Mouse (Mus musculus): ENCODE results near the gene Nlrp6.
A peak's percentile ranks its signal among the peaks of the same experiment; 100 is the strongest.

Nlrp6 gene

GRCm38 (mm10) chr7:140912846-140913482 lies 7.7 kb upstream of the Nlrp6 start:
- peak; percentile 67 to 73 for DNase-seq

DNA sequence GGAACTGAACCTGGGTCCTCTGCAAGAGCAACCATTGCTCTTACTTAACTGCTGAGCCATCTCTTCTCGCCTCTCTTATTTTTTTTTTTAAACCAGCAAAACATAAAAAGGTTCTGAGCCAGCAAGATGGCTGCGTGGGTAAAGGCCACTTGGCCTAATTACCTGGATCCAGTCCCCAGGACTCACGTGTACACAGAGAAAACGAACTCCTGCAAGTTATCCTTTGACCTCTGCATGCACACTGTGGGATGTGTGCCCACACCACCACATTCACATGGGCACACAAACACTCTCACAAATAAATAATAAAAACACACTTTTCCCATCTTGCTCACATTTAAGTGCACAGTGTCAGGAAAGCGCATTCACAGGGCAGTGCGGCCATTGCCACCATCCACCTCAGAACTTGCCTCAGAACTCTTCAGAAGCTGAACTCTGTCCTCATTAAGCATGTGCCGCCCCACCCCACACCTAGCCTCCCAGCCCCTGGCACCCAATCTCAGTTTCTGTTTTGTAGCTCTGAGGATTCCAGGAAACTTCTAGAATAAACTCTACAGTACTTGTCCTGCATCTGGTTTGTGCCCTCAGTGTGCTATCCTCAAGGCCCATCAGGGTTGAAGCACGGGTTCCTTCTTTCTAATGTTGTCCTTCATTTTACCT lies 6.5 kb upstream of the Nlrp6 start:
- peak; percentile 75 to 80 for DNase-seq

GRCm38 (mm10) chr7:140919911-140920310 lies 791 bp upstream of the Nlrp6 start:
- DNase-seq, result no peak

DNA sequence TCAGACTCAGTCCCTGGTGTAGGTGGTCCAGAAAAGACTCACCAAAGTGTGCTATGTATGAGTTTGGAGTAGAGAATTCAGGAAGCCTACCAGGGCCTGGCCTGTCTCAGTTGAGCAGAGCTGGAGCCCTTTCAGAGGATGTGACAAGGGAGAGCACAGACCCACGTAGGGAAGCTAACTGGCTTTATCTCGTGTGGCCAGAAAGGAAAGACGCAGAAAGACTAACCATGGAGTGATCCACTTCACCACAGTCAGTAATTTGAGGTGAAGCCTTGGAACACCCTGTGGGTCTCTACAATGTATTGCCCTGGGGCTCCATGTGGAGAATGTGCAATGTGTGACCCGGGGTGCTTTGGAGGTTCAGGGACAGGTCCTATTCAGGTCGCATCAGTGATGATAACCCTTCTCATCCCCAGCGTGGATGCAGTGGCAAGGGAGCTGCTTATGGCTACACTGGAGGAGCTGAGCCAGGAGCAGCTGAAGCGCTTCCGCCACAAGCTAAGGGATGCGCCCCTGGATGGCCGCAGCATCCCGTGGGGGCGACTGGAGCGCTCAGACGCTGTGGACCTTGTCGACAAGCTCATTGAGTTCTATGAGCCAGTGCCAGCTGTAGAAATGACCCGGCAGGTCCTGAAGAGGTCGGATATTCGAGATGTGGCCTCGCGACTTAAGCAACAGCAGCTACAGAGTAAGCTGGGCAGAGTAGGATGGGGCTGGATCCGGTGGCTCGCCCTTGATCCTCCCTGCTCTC lies 698 bp downstream of the Nlrp6 start:
- peak in 1 of 2 experiments; percentile 67 for DNase-seq

DNA sequence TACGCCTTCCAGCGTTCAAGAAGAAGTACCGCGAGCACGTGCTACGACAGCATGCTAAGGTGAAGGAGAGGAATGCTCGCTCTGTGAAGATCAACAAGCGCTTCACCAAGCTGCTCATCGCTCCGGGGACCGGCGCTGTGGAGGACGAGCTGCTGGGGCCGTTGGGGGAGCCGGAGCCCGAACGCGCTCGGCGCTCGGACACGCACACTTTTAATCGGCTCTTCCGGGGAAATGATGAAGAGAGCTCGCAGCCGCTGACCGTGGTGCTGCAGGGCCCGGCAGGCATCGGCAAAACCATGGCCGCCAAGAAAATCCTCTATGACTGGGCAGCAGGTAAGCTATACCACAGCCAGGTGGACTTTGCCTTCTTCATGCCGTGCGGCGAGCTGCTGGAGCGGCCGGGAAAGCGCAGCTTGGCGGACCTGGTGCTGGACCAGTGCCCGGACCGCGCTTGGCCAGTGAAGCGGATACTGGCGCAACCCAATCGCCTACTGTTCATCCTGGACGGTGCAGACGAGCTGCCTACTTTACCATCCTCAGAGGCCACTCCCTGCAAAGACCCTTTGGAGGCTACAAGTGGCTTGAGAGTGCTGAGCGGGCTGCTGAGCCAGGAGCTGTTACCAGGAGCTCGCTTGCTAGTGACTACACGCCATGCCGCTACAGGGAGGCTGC lies 1.8 kb downstream of the Nlrp6 start:
- DNase-seq, result peak; percentile 93 to 96

GRCm38 (mm10) chr7:140923070-140923775 lies 2.5 kb downstream of the Nlrp6 start:
- peak in 1 of 2 experiments; percentile 45 for DNase-seq

DNA sequence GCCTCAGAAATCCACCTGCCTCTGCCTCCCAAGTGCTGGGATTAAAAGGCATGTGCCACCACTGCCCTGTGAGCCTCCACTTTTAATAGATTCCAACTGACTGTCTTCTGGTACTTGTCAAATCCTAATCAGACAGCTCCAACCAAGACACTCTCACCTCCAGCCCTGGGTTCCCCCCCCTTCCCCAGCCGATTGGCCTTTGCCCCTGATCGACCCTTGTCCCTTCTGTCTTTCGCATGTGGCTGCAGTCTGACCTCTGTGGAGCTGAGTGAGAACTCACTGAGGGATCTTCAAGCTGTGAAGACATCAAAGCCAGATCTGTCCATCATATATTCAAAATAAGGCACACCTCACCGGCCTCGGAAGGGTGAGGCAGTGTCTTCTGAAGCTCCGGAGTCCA lies 6.5 kb downstream of the Nlrp6 start:
- peak in 1 of 2 experiments; percentile 53 for DNase-seq

DNA sequence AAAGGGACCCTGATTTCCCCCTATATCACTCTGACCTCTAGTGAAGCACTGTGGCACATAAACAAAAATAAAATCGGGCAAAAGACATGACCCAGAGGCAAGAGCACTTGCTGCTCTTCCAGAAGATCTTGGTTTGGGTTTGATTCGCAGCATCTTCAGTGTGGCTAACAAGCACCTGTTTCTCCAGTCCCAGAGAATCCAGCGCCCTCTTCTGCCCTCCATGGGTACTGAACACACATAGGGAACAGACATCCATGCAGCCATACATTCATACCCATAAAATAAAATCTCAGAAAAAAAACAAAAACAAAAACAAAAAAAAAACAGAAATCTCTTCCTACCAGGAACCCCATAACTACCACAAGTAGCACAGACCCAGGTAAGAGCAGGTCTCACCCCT lies 17.7 kb downstream of the Nlrp6 start:
- DNase-seq, result peak; percentile 39 to 69

DNA sequence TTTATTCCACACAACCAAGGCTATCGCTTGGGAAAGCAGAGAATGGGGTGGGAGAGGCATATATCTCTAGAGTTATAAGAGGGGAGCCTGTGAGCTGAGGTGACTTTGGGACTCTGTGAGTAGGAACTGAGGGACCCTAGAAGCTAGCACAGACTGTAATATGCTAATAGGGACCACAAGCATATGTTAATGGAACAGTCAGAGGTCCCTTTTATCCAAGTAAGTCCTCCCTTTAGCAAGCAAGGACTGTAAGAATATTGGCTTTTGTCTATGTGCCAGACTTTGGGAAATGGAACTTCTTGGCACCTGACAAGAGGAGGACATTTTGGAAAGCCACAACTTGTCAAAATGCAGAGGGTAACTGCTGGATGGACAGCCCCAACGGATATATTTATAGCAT lies 18.2 kb downstream of the Nlrp6 start:
- DNase-seq, result no peak

GRCm38 (mm10) chr7:140939669-140940171 lies 19.0 kb downstream of the Nlrp6 start:
- DNase-seq, result no peak

GRCm38 (mm10) chr7:140941222-140942051 lies 20.7 kb downstream of the Nlrp6 start, which contains the start of gene Pgghg:
Gene Pgghg, plus strand, starts transcription at chr7:140941391.
- peak; percentile 91 to 93 for DNase-seq

DNA sequence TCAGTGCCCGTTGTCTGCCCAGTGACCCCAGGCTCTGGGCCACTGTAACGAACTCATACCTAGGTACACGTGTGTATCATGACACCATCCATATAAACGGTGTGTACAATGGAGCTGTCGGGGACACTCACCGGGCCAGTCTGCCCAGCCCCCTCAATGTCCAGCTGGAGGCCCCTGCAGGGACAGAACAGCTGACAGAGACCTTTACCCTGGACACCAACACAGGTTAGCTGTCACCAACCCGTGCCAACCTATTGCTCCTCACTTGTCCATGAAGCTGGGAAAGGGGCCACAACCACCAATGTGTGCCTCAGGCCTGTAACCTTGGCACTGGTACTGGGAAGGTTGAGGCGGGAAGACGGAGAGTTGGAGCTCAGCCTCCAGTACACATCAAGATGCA lies 21.6 kb downstream of the Nlrp6 start:
- DNase-seq, result peak in 1 of 2 experiments; percentile 47

DNA sequence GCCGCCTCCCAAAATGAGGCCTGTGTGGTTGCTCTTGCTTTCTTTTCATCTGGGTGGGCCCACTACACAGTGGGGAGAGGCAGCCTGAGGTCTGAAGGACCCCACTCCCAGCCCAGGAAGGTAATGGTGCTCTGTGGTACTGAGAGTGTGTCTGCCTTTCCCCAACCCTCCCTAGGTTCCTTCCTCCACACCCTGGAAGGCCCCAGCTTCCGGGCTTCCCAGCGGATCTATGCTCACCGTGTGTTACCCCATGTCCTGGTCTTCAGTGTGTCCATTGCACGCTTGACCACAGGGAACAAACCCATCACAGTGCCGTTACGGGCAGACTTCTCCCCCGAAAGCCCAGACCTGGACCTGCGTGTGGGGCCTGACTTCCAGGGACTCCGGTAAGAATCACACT lies 22.1 kb downstream of the Nlrp6 start:
- no peak for DNase-seq

- DNase-seq, result no peak
These were observed 22.7 kb downstream of the Nlrp6 start for GRCm38 (mm10) chr7:140943356-140943755.

- no peak for DNase-seq
These were observed 23.5 kb downstream of the Nlrp6 start for GRCm38 (mm10) chr7:140944236-140944635.

DNA sequence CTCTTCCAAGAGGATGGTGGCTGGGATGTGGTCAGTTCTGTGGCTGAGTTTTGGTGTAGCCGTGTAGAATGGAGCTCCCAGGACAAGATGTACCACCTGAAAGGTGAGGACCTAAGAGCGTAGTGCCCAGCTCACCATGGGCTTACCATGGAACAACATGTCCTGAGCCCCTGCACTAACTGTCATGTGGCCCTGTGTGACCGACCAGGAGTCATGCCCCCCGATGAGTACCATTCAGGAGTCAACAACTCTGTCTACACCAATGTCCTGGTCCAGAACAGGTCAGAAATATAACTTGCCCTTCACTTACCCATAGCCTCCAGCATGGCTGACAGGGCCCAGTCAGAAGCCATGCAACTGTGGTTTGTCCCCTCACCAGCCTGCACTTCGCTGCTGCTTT lies 24.5 kb downstream of the Nlrp6 start:
- DNase-seq, result no peak

GRCm38 (mm10) chr7:140946311-140946710 lies 25.6 kb downstream of the Nlrp6 start:
- DNase-seq, result no peak

DNA sequence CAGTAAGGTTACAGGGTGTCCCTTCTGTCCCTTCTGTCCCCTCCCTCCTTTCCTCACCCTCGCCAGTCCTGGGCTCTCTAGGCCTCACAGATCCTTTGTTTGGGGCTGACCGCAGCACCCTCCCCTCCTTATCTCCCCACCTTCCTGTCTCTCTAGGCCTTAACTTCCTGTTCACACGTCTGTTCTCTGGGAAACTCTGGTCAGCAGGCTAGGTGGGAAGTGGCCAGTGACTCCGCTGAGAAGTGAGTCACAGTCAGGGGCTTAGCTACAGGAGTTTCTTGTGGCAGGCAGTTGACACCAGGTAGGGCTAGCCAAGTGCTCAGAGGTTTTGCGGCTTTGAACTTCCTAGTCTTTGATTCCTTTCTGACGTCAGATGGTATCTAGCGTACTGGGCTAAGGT lies 26.3 kb downstream of the Nlrp6 start:
- no peak for DNase-seq

GRCm38 (mm10) chr7:140948161-140948560 lies 27.5 kb downstream of the Nlrp6 start:
- no peak for DNase-seq

GRCm38 (mm10) chr7:140949255-140949654 lies 28.6 kb downstream of the Nlrp6 start:
- no peak for DNase-seq

DNA sequence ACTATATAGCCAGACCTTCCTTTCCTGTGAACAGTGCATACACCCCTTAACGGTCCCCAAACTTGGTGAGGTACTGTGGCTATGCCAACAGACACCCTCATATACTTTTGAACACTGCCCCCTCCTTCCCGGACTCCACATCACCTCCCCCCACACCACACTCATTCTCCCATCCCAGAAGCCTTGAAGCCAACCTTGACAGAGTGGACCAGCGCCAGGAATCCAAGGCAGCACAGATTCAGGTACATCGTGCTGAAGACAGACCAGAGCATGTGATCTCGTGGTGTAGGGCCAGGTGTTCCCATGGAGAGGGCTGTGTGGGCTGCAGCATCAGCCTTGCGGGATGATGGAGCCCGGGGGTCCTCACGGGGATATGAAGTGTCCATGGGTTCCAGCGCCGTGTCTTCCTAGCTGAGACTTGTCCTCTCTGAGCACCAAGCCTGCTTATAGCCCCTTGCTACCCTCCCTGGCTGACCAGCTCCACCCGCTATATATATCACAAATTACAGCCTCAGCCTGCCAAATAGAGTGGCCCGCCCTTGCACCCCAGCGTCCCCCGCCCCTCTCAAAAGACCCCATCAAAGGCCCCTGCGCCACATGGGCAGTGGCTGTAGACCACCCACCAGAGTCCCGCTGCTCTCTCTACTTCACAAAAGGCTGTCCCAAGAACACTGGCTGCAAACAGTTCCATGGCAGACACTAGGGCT lies 29.3 kb downstream of the Nlrp6 start, which contains the start of gene Ifitm5:
Ifitm5 (minus strand) TSS at position 468 of the 707 bp plus-strand sequence.
- no peak for DNase-seq

All from kidney, postnatal 36 days (tissue).